Mouse (Mus musculus) hindbrain, embryonic 14.5 days (tissue): ENCODE measurements around the gene Prdm12. TPM values are rescaled to one million over a fixed set of nuclear protein-coding genes. Genes with fewer than 3 reads are reported as not detected.

Experiments
- ATAC-seq: fragments of 200-750 bp; cut with Nextera tagmentation; 2 replicates; pipeline ENCODE4 v1.8.0; 2017; ENCODE audit warnings: moderate number of reproducible peaks, mild to moderate bottlenecking, moderate TSS enrichment, moderate library complexity; ENCODE audit not compliant: low FRiP score
- DNase-seq: peaks from one replicate; pipeline ENCODE4 v3.0.0-alpha.2; 2015; ENCODE audit warnings: low spot score
- H3K27ac ChIP-seq: fragments of 300-500 bp; sonication (generic); 2 replicates; pipeline ENCODE4 v1.5.1; 2014; ENCODE audit warnings: mild to moderate bottlenecking, moderate library complexity
- H3K27me3 ChIP-seq: fragments of 300-500 bp; sonication (generic); 2 replicates; pipeline ENCODE4 v1.6.1; 2014; ENCODE audit warnings: mild to moderate bottlenecking, low read length, mixed read lengths; ENCODE audit not compliant: control insufficient read depth, insufficient read depth
- H3K36me3 ChIP-seq: fragments of 300-500 bp; sonication (generic); replicated peaks from 2 replicates; pipeline ENCODE4 v1.6.1; 2014; ENCODE audit not compliant: control insufficient read depth, insufficient read depth
- H3K4me1 ChIP-seq: fragments of 300-500 bp; sonication (generic); replicated peaks from 2 replicates; pipeline ENCODE4 v1.6.1; 2014; ENCODE audit warnings: antibody characterized with exemption, low read length, mixed read lengths; ENCODE audit not compliant: control insufficient read depth, insufficient read depth
- H3K4me2 ChIP-seq: fragments of 300-500 bp; sonication (generic); replicated peaks from 2 replicates; pipeline ENCODE4 v1.6.1; 2014; ENCODE audit warnings: mild to moderate bottlenecking, moderate library complexity
- H3K4me3 ChIP-seq: fragments of 300-500 bp; sonication (generic); replicated peaks from 2 replicates; pipeline ENCODE4 v1.5.1; 2014; ENCODE audit warnings: mild to moderate bottlenecking, low read length
- H3K9ac ChIP-seq: fragments of 300-500 bp; sonication (generic); 2 replicates; pipeline ENCODE4 v1.6.1; 2014
- H3K9me3 ChIP-seq: fragments of 300-500 bp; sonication (generic); 2 replicates; pipeline ENCODE4 v1.6.1; 2016; ENCODE audit warnings: low read length; ENCODE audit not compliant: control insufficient read depth
- WGBS: fragments of 180-500 bp; shearing (Covaris S2); extraction: QIAGEN DNeasy Blood & Tissue Kit; methylation state at CpG from one replicate; pipeline ENCODE4 v1.1.7; 2014; 5-methylcytosine and 5-hydroxymethylcytosine counted together
- polyA plus RNA-seq: library from polyadenylated mRNA; unstranded; fragments of >200 nt; fragmentation: Nextera tagmentation; extraction: Ambion mirVana; gene quantifications from 2 replicates; pipeline ENCODE4 v1.2.1, GENCODE M21; 2014

Prdm12 gene
- polyA plus RNA-seq, 1 experiment from 2014 or later = 0.50 TPM

DNA sequence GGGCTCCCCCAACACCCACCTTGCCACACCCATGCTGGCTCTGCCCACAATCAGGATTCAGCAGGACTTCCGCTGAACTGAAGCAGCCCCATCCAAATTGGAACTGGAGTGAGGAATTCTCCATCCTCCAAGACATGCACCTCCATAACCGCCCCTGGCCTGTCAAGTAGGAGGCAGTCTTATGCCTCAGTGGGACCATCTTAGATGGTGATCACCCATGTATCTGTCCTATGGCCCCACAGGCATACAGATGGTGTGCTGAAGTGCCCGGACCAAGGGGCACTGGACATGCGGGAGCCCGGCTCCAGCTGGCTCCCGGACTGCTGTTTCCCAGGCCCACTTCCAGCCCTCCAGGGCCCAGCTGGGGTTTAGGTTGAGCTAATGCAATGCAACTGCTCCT lies 20.6 kb upstream of the Prdm12 start:
- WGBS = 86% methylated on average over 6 of the region's 6 CpGs

GRCm38 (mm10) chr2:31633531-31633930 lies 6.3 kb upstream of the Prdm12 start:
- H3K36me3 ChIP-seq = no peaks in the 10 kb centered on the region
- WGBS = 80% methylated on average over 3 of the region's 3 CpGs
- ATAC-seq (no peak), DNase-seq (no peak)
- peaks cover 96% of the 10 kb centered on the region for H3K27me3 ChIP-seq
- H3K4me2 ChIP-seq = no peak overlapping the region
- no peaks in the 10 kb centered on the region for H3K9me3 ChIP-seq
- H3K9ac ChIP-seq = no peak overlapping the region
- no peak overlapping the region for H3K4me3 ChIP-seq
- H3K27ac ChIP-seq = no peak overlapping the region
- peaks cover 21% of the 10 kb centered on the region for H3K4me1 ChIP-seq

More for the DNA sequence above, 20.6 kb upstream of the Prdm12 start:
- Histone ChIP-seq H3K27me3 (peaks cover 17% of the 10 kb centered on the region; the same call in 1 of the 2 replicates), H3K9me3 (0 out of 2 replicates have a peak, but pooled peaks cover 3% of the 10 kb centered on the region), H3K4me1 (peaks cover 9% of the 10 kb centered on the region), H3K36me3 (peaks cover 30% of the 10 kb centered on the region), H3K9ac (no peak overlapping the region), H3K4me2 (no peak overlapping the region), H3K4me3 (no peak overlapping the region), H3K27ac (no peak overlapping the region)
- DNase-seq (no peak), ATAC-seq (no peak)

GRCm38 (mm10) chr2:31635281-31636137 lies 4.3 kb upstream of the Prdm12 start:
- ATAC-seq = no peak
- WGBS = under 1% methylated on average over 48 of the region's 52 CpGs

DNA sequence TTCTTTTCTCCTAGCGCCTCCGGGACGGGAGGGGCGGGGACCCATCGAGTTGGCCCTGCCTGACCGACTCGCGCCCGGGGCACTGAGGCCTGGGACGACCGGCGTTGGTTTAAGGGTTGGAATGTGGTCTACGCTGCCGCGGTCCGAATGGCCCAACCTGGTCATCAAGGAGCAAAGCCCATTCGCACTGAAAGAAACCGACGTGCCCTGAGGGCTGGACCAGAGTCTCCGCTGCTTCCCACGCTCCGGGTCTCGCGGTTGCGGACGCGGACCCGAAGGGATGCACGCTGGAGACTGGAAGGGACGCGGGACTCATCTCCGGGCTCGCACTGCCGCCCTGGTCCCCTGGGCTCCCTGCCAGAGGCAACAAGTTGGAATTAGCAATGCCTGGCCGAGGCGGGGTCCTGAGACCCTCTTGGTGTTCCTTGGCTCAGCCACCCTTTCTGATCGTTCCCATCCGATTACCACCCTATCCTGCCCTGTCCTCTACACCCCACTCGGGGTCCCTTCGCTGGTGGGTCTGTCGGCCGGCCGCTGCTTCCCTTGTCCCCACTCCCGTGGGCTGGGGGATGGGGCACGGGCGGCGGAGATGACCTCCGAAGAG lies 3.6 kb upstream of the Prdm12 start:
- H3K9ac ChIP-seq = 0 out of 2 replicates have a peak overlapping the region, but pooled peaks have one; percentile 4
- DNase-seq (peak; percentile 39), ATAC-seq (0 out of 2 replicates have a peak, but pooled peaks have one; percentile 12)
- no peaks in the 10 kb centered on the region for H3K9me3 ChIP-seq
- H3K4me3 ChIP-seq = peak overlapping the region; percentile 12
- WGBS = under 1% methylated on average over 48 of the region's 48 CpGs
- peak overlapping the region; percentile 39 for H3K4me2 ChIP-seq
- H3K27ac ChIP-seq = no peak overlapping the region
- peaks cover 23% of the 10 kb centered on the region for H3K4me1 ChIP-seq
- H3K36me3 ChIP-seq = no peaks in the 10 kb centered on the region
- H3K27me3 ChIP-seq = peaks cover 98% of the 10 kb centered on the region

More at GRCm38 (mm10) chr2:31635281-31636137, 4.3 kb upstream of the Prdm12 start:
- Histone ChIP-seq H3K27ac (no peak overlapping the region), H3K27me3 (peaks cover 98% of the 10 kb centered on the region), H3K9me3 (no peaks in the 10 kb centered on the region), H3K4me1 (peaks cover 21% of the 10 kb centered on the region), H3K36me3 (no peaks in the 10 kb centered on the region), H3K4me3 (peak overlapping the region; percentile 12), H3K4me2 (peak overlapping the region; percentile 39), H3K9ac (peak overlapping the region; percentile 18; the same call in 1 of the 2 replicates)
- DNase-seq = no peak

DNA sequence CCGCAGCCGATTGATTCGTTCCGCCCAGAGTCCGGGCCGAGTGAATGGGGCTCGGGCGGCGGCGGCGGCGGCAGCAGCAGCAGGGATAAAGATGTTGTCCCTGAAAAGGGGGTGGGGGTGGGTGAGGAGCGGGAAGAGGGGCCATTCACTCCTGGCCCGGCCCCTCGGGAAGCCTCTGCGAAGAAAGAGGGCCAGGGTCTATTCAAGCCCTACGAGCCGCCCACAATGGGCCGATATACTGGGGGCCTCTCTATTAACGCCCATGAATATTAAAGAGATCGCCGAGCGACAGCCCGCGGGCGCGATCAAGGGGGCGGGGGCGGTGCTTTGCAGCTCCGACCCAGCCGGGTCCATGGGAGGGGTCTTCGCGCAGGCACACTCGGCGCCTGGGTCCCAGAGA lies 3.1 kb upstream of the Prdm12 start:
- no peak overlapping the region for H3K27ac ChIP-seq
- peak; percentile 70; the same call in 1 of the 2 replicates for ATAC-seq

DNA sequence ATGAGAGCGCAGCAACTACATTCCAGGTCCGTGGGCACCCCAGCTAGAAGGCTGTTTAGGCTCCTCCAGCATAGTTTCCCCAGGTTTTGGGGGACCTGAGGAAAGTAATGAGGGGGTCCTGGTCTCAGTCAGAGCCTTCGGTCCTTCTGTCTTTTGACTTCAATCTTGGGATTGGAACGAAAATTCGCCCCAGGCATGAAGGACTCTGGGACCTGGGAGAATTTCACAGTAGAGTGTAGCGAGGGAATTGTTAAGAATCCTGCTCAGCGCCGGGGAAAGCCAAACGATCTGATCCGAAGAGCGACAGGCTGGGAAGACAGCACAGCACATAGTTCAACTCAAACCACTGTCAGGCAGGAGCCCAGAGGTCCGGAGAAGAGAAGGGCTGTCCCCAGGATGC lies 2.5 kb upstream of the Prdm12 start:
- Histone ChIP-seq H3K9ac (0 out of 2 replicates have a peak overlapping the region, but pooled peaks have one; percentile 3), H3K4me3 (peak overlapping the region; percentile 12), H3K27me3 (peaks cover 98% of the 10 kb centered on the region), H3K4me2 (peak overlapping the region; percentile 39), H3K4me1 (peaks cover 24% of the 10 kb centered on the region), H3K9me3 (no peaks in the 10 kb centered on the region), H3K36me3 (no peaks in the 10 kb centered on the region), H3K27ac (no peak overlapping the region)
- ATAC-seq (no peak), DNase-seq (no peak)
- under 1% methylated on average over 12 of the region's 12 CpGs for WGBS

More for the DNA sequence above, 3.1 kb upstream of the Prdm12 start:
- DNase-seq = no peak
- Histone ChIP-seq H3K4me1 (peaks cover 24% of the 10 kb centered on the region), H3K9me3 (no peaks in the 10 kb centered on the region), H3K4me2 (peak overlapping the region; percentile 39), H3K27me3 (peaks cover 98% of the 10 kb centered on the region), H3K36me3 (no peaks in the 10 kb centered on the region), H3K4me3 (peak overlapping the region; percentile 12), H3K9ac (0 out of 2 replicates have a peak overlapping the region, but pooled peaks have one; percentile 4)
- under 1% methylated on average over 35 of the region's 35 CpGs for WGBS

DNA sequence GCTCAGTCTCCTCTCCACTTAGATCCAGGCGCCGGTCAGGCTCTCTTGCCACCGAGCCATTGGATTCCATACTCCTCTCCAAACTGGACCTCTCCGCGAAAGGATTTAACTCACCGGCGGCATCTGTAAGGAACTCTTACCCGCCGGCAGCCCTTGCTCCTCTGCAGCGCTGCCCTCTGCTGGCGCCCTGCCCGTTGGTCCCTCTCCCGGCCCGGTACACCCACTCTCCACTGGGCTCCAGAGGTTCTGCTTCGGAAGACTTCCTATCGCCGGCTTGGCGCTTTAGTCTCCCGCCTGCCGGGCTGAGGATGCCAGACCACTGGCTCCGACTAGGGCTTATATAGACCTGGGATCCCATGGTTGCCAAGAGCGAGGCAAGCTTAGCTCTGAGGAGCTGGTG lies 2.0 kb upstream of the Prdm12 start:
- Histone ChIP-seq H3K4me2 (peak overlapping the region; percentile 39), H3K4me1 (peaks cover 24% of the 10 kb centered on the region), H3K27me3 (peaks cover 98% of the 10 kb centered on the region), H3K4me3 (peak overlapping the region; percentile 12; the same call in 1 of the 2 replicates), H3K36me3 (no peaks in the 10 kb centered on the region), H3K9me3 (no peaks in the 10 kb centered on the region), H3K9ac (no peak overlapping the region), H3K27ac (no peak overlapping the region)
- ATAC-seq (no peak), DNase-seq (peak; percentile 44)
- 1% methylated on average over 22 of the region's 22 CpGs for WGBS

- DNase-seq (no peak), ATAC-seq (no peak)
- Histone ChIP-seq H3K36me3 (no peaks in the 10 kb centered on the region), H3K9ac (no peak overlapping the region), H3K9me3 (no peaks in the 10 kb centered on the region), H3K4me1 (peaks cover 24% of the 10 kb centered on the region), H3K27me3 (peaks cover 98% of the 10 kb centered on the region), H3K4me2 (peak overlapping the region; percentile 21; the same call in 1 of the 2 replicates), H3K4me3 (peak overlapping the region; percentile 13; the same call in 1 of the 2 replicates), H3K27ac (no peak overlapping the region)
- 1% methylated on average over 30 of the region's 34 CpGs for WGBS
Observed at GRCm38 (mm10) chr2:31638581-31639465, 1.0 kb upstream of the Prdm12 start.
